Mouse (Mus musculus) olfactory bulb, adult 2 months (tissue): ENCODE measurements at regions not wholly inside any gene's neighbourhood (a gene's known extent, or its start where the extent isn't known, plus 50 kb on each side); places are given as distances from the start of the nearest gene placed in this dataset.

Experiments used
- CTCF ChIP-seq: fragments of 200-500 bp; IDR thresholded peaks from 2 replicates; pipeline ENCODE4 v1.5.1; 2012; ENCODE audit warnings: low read depth, mild to moderate bottlenecking, low read length, moderate library complexity; ENCODE audit not compliant: insufficient read depth
- POLR2A ChIP-seq: fragments of 200-500 bp; IDR thresholded peaks from 2 replicates; pipeline ENCODE4 v1.6.1; 2012; ENCODE audit warnings: mild to moderate bottlenecking, low read depth, low read length, moderate library complexity; ENCODE audit not compliant: insufficient read depth

DNA sequence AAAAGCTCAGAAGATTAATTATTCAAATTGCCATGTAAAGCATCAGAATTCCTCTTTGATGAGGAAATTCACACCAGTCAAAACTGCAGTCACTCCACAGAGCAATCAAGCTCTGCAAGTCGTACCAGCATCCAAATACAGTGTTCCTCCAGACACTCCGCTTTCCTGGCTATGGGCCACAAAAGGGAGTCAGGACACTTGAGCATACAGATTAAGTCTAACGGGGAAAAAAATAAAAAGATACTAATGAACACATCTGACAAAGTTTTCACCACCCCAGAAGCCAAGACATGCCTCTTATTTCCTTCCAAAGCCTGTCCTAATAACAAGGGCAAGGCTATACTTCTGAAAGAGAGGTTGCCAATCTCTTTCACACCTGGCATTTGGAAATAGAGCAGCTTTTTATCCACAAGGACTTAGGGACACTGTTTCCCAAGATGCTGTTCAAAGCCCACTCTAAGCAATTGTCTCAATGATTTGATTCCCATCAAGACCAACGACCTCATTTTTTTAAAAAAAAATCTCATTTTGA lies 485.5 kb upstream of the Pou3f2 start:
- TF ChIP-seq CTCF (no peak), POLR2A (no peak)
